Mouse (Mus musculus) telencephalon, adult 2 months (tissue): ENCODE measurements at regions not wholly inside any gene's neighbourhood (a gene's known extent, or its start where the extent isn't known, plus 50 kb on each side); places are given as distances from the start of the nearest gene placed in this dataset.
"Not testable (repeated sequence)": the region's sequence is repeated elsewhere in the genome, so short reads cannot be mapped to it uniquely, and the experiment has no call there.

Experiments used
- DNase-seq: peaks from one replicate; pipeline ENCODE4 v3.0.0-alpha.2; 2011; ENCODE audit warnings: low read depth, low spot score

DNA sequence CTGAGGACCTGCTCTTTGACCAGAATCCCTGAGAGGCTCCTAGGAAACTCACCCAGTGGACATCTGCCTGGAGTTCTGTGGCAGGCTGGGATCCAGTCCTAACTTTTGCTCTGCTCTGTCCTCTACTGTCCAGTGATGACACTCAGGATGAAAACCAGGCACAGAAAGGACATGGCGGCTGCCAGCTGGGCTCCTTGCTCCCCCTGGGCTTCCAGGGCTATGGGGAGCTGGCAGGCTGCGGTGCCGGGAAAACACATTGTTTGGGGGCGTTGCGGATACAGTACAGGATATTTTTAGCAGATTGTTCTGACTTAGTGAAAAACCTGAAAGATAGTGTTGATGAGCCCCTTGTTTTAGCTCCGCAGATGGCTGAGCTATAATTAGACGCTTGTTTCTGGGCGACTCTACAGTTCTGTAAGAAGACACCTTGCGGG lies 94.2 kb upstream of the Klf13 start:
- peak; percentile 97 for DNase-seq

DNA sequence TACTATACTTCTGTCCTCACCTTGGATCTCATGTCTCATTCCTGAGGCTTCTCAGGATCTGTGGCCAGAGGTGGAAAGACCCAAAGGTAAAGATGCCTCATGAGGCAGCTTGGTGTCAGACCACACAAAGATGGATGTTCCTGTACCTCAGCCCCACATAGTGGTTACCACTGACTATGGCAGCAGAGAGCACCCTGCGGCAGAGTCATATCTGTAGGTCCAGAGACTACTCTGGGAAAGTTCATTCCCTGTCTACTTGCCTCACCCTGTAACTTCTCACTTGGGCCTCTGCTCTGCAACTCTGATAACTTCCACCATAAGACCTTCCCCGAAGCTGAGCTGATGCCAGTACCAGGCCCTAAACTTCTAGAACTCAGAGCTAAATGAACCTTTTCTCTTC lies 91.9 kb upstream of the Klf13 start:
- no peak for DNase-seq

DNA sequence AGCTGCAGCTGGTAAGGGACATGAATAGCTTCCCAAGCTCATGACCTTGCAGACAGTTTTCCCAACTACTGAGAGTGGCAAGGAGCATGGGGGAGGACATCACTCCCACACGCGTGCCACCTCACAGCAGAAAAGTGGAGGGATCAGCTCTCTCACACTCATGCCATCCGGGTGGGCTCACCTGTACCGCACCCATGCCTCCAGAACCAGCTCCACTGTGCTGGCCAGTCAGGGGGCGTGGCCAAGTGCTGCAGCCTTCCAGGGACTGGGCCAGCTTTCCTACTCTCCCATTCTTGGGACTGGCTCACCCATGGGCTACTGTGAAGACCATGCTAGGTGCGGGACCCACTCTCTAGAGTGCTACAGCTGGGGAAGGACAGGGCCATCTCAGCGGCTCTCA lies 88.4 kb upstream of the Klf13 start:
- DNase-seq = no peak

DNA sequence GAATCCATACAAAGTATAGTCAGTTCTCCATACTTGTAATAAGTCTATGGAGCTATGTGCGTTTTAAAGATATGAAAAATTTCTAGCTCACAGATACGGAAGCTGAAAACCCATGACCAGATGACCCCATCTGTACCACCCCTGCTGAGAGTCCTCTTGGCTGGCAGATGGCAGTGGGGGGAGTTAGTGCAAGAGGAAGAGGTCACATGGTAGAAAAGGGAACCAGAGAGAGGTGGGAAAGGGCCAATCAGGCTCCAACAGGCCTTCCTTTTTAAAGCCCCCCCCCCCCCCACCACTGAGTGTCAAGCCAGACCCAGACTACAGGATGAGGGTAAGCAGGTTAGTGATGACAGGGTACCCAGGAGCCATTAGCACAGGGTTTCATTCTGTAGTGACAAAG lies 86.4 kb upstream of the Klf13 start:
- no peak for DNase-seq

DNA sequence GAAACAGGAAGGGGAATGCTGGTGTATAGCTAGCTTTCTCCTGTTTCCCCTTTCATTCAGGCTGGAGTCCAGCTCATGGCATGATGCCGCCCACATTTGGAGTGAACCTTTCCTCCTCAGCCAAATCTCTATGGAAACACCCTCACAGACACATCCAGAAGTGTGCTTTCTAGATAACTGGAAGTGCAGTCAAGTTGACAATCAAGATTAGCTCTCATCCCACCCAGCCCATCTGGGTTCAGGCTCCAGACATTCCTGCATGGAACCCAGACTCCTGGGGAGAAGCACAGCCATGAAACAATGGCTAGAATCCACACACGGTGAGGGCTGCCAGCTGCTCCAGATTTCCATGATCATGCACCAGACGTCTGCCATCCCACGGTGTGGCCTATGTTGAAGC lies 85.5 kb upstream of the Klf13 start:
- DNase-seq = peak; percentile 72

DNA sequence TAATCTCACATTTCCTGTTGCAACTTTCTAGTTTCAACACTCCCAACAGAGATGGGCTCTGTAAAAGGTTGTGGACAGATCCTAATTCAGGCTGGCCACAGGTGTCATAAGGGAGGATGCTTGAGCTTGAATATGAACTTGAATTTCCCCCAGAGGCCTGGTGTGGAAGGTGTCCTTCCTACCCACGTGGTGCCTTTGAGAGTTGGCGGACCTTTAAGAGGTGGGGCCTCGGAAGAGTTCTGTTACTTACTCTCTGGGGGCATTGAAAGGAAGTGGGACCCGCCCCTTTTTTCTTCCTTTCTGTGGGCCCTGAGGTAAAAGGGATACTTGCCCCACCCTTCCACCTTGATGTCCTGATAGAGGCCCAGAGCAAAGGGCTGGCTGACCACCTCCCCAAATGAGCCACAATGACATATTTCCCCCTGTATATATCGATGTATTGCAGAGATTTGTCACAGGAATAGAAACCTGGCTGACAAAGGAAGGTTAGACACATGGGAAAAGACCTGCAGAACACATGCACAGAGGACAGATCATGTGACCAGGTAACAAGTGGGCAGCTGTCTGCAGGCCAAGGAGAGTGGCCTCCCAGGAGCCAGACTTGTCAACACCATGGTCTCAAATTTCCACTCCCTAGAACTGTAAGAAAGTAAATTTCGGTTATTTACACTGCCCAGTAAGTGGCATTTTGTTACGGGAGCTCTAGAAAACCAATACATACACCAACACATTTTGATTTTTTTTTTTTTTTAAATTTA lies 84.2 kb upstream of the Klf13 start:
- no peak for DNase-seq

DNA sequence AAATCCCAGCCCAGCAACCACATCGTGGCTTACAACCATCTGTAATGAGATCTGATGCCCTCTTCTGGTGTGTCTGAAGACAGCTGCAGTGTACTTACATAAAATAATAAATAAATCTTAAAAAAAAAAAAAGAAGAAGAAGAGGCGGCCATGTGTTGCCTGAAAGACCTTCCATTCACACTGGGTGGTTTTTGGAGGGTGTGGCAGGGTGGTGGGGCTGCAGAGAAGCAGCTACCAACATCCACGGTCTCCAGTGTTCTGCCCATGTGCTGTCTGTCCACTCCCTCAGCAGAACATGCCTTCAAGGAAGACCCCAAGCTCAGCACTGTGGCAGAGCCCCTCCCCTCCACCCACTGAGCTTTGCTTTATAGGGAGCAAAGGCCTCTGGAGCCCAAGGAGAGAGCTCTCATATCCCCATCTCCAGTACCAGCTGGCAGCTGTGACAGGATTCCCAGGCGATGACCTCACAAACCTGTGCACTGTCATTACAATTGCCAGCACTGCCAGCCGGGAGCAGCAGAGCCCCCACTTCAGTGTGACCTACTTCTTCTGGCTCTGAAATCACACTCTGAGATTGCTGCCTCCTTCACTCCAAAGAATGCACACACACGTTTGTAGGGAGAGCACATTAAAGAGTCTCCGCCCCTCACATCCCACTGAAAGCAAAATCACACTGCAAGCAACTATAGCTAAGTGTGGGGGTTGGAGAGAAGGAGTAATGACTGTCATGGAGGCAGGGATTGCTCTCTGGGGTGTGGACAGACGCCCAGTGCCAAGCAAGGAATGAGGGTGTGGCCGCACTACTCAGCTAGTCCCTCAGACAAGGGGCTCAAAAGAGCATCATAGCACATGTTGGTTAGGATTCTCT lies 82.8 kb upstream of the Klf13 start:
- DNase-seq = no peak

DNA sequence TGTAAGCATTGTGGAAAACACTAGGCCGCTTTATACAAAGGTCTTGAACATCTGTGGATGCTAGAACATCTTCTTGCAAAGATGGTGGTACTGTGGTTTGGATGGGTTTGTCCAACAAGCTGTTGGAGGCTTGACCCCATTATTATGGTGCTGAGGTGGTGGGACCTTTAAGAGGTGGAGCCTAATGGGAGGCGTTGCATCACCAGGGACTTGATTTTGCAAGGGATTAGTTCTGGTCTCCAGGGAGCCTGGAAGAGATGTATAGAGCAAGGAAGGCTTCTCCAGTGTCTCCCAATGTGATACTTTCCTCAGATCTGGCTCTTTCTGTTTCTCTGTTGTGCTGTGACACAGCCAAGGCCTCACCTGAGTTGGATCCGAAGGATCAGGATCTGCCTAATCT lies 79.4 kb upstream of the Klf13 start:
- no peak for DNase-seq

DNA sequence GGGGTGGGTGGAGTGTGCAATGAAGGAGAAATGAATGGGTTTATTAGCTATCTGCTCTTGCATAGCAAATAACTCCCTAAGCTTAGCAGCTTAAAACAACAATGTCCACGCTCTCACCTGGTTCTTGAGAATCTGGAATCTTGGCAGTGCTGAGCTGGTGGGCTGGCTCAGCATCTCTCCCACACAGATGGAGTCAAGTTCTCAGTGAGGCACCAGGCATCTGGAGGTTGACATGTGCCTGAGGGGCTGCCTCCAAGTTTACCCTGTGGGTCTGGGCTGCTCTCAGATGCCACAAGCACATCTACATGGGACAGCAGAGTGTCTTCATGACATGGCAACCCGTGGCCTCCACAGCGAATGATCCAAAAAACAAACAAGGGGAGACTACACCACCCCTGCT lies 78.2 kb upstream of the Klf13 start:
- DNase-seq = no peak

DNA sequence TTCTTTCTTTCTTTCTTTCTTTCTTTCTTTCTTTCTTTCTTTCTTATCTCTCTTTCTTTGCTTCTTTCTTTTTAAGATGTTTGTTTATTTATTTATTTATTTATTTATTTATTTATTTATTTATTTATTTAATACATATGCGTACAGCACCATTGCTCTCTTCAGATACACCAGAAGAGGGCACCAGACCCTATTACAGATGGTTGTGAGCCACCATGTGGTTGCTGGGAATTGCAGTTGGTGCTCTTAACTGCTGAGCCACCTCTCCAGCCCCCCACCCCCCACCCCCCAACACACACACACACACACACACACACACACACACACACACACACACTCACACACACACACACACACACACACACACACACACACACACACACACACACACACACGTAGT lies 76.4 kb upstream of the Klf13 start:
- DNase-seq = not testable (repeated sequence)

DNA sequence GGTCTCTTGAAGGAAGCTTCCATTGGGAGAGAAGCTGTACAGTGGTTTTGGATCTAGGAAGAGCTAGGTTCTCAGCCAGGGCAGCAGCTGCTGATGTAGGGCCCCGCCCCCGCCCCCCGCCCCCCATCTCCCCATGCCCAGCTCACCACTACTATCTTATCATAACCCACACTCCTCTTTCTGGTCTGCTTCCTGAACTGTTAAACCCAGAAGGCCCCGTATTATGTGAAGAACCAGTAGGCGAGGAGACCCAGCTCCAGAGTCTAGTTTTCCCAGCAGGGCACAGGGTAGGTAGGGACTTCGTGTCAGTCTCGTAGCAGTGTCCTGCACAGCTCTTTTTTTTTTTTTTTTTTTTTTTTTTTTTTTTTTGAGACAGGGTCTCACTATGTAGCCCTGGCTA lies 75.5 kb upstream of the Klf13 start:
- DNase-seq = no peak

DNA sequence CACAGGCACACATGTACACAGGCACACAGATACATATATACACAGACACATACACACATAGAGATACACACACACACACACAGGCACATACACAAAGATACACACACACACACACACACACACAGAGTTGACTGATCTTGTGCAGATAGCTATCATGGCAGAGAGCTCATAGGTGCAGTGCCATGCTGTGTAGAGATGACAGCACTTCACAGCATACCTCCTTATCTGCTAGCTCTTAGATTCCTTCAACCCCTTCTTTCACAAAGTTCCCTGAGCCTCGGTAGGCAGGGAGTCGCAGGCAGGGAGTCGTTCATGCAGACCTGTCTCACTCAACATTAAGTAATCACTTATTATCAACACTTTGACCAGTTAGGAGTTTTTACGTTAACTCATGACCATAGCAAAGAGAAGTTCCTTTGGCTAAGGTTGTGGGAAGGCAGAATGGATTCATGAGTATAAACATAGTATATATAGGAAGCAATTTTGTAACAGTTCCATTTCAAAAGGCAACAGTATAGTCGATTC lies 74.4 kb upstream of the Klf13 start:
- no peak for DNase-seq

DNA sequence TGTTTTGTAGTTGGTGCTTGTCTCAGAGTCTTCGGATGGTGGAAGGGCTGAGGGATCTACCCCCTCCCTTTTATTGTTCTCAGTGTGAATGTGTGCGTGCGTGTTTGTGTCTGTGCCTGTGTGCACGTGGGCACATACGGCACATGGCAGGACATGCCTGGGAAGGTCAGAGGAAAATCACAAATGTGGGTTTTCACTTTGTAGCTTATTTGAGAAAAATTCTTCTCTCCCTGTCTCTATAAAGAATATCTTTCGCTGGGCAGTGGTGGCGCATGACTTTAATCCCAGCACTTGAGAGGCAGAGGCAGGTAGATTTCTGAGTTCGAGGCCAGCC lies 73.5 kb upstream of the Klf13 start:
- DNase-seq = no peak

DNA sequence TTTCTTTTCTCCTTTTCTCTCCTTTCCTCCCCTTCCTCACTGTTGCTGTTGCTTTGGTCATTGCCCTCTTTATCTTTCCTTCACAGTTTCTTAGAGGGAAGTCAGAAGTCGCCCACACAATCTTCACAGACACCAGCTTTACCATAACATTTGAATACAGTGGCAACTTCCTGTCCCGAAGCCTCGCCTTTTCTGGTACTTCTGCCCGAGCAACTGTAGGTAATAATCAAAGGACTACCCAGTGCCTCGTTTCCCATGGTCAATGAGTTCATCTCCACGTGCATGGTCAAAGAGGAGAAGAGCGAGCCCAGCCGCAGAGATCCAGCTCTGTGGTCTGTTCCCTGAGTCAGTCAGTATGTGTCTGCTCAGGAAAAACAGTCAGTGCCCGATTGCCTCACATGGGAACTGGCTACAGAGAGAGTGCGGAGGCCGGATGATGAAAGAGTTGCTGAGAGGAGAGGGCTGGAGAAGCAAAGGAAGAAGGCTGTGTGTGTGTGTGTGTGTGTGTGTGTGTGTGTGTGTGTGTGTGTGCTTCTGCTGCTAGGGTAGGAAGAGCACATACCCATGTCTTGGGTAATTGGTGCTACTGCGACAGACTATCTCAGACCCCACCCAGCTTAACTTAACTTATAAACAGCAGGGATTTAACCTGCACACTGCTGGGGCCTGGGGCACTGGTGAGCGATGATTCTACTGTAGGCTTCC lies 73.0 kb upstream of the Klf13 start:
- DNase-seq = no peak

DNA sequence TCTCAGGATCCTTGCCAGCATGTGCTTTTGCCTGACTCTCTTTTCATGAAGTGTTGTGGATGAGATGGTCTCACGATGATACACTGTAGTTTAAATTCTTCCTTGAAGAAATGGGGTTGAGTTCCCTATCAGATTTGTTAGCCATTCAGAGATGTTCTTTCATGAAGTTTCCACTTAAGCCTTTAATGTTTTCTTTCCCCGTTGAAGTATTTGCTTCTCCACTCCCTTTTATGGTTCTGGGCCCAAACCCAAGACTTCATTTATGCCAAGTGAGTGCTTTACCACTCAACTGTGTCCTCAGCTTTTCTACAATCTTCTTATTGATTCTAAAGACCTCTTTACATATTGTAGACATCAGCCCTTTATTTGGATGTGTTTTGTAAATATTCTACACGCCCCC lies 71.9 kb upstream of the Klf13 start:
- DNase-seq = no peak

DNA sequence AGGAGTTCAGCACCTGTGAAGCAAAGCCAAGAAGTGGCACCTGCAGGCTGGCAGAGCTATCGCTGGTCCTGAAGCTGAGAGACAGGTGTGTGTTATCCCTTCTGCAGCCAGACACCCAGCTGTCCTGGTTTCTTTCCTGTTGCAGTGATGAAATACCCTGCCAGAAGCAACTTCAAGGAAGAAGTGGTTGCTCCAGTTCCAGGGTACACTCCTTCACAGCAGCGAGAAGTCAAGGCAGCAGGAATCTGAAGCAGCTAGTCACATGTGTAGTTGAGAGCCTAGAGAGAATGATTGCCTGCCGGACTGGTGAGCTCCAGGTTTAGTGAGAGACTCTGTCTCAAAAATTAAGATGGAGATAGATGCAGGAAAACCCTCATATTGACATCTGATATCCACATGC lies 69.1 kb upstream of the Klf13 start:
- DNase-seq = no peak

DNA sequence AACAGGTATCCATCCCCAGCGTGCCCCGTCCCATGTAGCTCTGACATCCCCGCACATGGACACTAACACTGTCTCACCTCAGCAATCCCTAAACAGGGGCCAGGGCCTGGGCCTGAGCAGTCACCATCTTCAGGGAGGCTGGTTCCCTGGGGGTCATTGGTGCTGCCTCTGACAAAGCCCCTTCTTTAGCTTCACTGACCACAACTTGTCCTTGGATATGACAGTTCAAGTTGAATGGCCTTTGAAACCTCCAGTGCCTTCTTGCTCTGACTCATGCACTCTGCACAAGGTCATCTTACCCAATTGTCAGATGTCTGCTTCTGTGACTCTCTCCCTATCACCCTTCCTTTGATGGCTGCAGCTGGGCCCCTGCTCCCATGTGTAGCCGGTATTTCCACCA lies 68.2 kb upstream of the Klf13 start:
- no peak for DNase-seq

DNA sequence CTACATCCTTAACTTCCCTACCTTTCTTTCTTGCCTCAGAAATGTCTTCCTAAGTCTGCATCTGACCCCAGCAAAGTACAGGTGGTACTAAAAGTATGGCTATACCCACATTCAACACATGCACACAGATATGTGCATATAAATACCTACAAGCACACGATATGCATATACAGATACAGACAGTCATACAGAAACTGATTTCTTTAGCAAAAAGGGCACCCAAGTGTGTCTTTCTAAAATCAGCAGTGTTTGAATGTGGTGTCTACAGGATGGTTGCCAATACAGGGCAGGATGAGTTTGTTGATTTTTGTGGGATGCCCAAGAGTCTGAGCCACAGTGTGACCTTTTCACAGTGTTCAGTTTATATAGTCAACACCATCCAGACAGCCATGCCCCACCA lies 67.0 kb upstream of the Klf13 start:
- no peak for DNase-seq

DNA sequence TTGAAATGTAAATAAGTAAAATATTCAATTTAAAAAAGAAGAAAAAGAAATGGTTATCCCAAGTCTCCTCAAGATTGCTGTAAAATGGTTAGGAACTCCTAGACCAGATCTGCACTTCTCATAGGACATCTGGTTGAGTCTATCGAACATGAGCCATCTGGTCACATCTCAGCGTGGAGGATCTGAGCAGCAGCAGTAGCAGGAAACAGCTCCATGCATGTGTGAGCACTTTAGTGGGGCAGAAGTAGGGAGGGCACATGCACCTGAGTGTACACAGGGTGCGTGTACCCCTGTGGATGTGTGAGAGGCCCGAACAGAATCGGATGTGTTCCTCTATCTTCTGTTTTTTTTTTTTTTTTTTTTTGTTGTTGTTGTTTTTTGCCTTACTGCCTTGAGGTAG lies 65.2 kb upstream of the Klf13 start:
- DNase-seq = no peak

DNA sequence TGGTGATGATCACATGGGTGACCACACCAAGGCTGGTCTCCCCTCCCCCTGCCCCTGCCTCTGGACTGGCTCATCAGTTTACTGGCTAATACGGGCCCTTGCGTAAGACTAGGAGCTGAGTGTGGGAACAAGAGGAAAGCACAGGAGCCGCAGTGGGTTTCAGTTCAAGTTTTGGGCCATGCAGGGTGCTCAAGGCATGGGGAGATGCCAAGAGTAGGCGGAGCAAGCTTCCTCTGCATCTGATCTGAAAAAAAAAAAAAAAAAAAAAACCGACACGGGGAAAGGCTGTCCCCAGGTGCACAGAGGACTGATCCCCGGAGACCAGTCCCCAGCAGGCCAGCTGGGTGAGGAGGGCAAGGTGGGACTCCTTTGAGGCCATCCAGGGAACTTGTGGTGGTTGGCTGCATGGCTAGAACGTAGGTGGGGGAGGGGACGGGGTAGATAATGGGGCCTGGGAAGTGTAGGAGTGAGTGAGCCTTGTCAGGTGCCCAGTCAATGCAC lies 62.9 kb upstream of the Klf13 start:
- no peak for DNase-seq

DNA sequence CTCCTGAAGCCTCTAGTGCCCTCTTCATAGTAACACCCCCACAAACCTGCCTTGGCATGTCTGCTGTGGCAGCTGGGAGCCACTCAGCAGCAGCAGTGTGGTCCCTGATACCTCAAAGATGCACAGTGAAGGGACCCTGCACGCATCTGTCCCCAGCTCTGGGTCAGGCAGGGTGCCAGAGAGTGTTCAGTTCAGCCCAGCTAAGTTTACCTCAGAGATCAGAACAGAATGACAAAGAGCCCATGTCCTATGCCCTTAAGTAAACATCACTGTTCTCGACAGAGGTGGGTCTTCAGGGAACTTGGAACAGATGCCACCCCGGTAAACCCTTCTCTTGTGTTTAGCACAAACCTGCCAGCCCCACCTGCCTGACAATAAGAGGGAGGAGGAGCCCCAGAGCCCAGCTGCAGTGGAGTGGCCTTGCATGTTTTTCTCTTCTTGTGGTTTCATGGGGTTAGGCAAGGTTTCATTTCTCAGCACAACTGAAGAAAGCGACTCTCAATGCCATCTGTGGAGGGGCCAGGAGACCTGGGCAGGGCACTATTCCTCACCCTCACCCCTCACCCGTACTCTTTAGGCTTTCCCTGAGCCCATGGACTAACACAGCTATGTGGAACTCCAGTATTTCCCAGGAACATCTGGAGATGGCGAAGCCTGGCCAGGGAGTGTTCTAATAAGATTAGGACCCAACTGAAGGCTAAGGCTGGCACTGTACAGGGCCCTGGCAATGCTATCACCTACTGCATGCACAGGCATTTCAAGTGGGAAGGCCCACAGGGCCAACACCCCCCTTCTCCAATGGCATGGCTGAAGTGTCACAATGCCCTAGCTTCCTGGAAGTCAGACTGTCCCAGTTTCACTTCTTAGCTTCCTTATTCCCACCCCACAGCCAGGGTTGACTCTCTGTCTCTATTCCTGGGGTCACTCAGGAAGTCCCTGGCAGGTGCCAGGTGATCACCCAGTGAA lies 60.6 kb upstream of the Klf13 start:
- no peak for DNase-seq
